ENCODE assay signal across 8 mouse cellular contexts in the genomic region with DNA sequence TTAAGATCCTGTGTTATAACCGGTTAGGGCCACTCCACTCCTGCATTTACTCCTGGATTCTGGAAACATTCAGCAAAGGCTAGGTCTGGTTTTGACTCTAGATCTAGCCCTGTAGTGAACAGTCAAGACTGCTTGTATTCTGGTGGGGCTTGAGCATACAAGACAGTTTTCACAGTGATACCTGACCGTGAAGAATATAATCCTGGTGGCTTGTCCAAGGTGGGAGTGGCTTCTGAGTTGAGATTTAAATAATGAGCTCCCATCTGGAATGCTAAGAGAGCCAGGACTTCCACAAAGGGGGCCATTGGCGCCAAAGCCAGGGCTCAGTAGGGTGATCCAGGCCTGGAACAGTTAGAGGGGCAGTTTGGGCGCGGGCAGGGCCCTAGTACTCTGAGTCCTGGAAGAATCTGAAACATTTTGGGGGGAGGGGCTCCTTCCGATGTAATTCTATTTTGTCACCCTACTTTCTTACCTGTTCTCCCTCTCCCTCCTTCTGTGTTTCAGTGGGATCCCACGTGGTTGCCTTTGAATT. TPM values are rescaled to one million over a fixed set of nuclear protein-coding genes. Genes with fewer than 3 reads are reported as not detected.
A peak's percentile ranks its signal among the peaks of the same experiment; 100 is the strongest.
DNase-seq lines count a peak whose midpoint lies in the region; ATAC-seq and TF ChIP-seq lines count a peak whose summit lies in the region.

No protein-coding gene starts in this region.

- H3K27me3 ChIP-seq in forebrain, embryonic 12.5 days: peaks cover 60% of the 10 kb centered on the region
- peaks cover 40% of the 10 kb centered on the region for H3K27me3 ChIP-seq in limb, embryonic 13.5 days
- H3K27me3 ChIP-seq in neural tube, embryonic 14.5 days (ENCODE audit: control insufficient read depth, insufficient read depth, low read length): peaks cover 12% of the 10 kb centered on the region

- 26% methylated on average over 7 of the region's 7 CpGs for WGBS in forebrain, embryonic 12.5 days
- 30% methylated on average over 7 of the region's 7 CpGs for WGBS in limb, embryonic 13.5 days
- WGBS in neural tube, embryonic 14.5 days: 37% methylated on average over 7 of the region's 7 CpGs

- H3K36me3 ChIP-seq in forebrain, embryonic 12.5 days (replicated peaks): no peaks in the 10 kb centered on the region
- no peaks in the 10 kb centered on the region; the same call in 1 of the 2 replicates for H3K36me3 ChIP-seq in limb, embryonic 13.5 days
- no peaks in the 10 kb centered on the region for H3K36me3 ChIP-seq in neural tube, embryonic 14.5 days (ENCODE audit: control insufficient read depth, insufficient read depth, low read length)

- no peaks in the 10 kb centered on the region for H3K9me3 ChIP-seq in forebrain, embryonic 12.5 days
- no peaks in the 10 kb centered on the region for H3K9me3 ChIP-seq in limb, embryonic 13.5 days
- H3K9me3 ChIP-seq in neural tube, embryonic 14.5 days (ENCODE audit: control insufficient read depth, low read length): no peaks in the 10 kb centered on the region

- peak overlapping the region; percentile 100 for H3K4me2 ChIP-seq in forebrain, embryonic 12.5 days
- H3K4me2 ChIP-seq in limb, embryonic 13.5 days (replicated peaks): peak overlapping the region; percentile 100
- H3K4me2 ChIP-seq in neural tube, embryonic 14.5 days (ENCODE audit: low read depth, low read length): peak overlapping the region; percentile 100

- peak overlapping the region; percentile 96 for H3K4me3 ChIP-seq in layer of hippocampus, adult 2 months
- H3K4me3 ChIP-seq in forebrain, embryonic 12.5 days (replicated peaks): peak overlapping the region; percentile 62
- peak overlapping the region; percentile 66 for H3K4me3 ChIP-seq in limb, embryonic 13.5 days
- peak overlapping the region; percentile 68 for H3K4me3 ChIP-seq in neural tube, embryonic 14.5 days (ENCODE audit: low read depth, low read length)

- no peak for ATAC-seq in forebrain, embryonic 12.5 days (ENCODE audit: low FRiP score)
- ATAC-seq in limb, embryonic 13.5 days (ENCODE audit: low FRiP score, low read depth): 0 out of 2 replicates have a peak, but pooled peaks have one; percentile 0
- no peak for ATAC-seq in neural tube, embryonic 14.5 days (ENCODE audit: low read depth)

- intact Hi-C loops in gastrocnemius, postnatal 14 days (cut with DNase I; ENCODE audit: low total_unique reads): no loop called here

- H3K9ac ChIP-seq in forebrain, embryonic 12.5 days: no peak overlapping the region
- H3K9ac ChIP-seq in limb, embryonic 13.5 days: 0 out of 2 replicates have a peak overlapping the region, but pooled peaks have one; percentile 45
- no peak overlapping the region for H3K9ac ChIP-seq in neural tube, embryonic 14.5 days (replicated peaks; ENCODE audit: low read depth, low read length)

- peaks cover 18% of the 10 kb centered on the region for H3K4me1 ChIP-seq in forebrain, embryonic 12.5 days
- peaks cover 16% of the 10 kb centered on the region for H3K4me1 ChIP-seq in limb, embryonic 13.5 days
- H3K4me1 ChIP-seq in neural tube, embryonic 14.5 days (ENCODE audit: control insufficient read depth, insufficient read depth, low read length): peaks cover 9% of the 10 kb centered on the region; the same call in 1 of the 2 replicates

- TF ChIP-seq CTCF in layer of hippocampus, adult 2 months (conservative IDR thresholded peaks at IDR 0.05): no peak

- no peak for DNase-seq in layer of hippocampus, adult 2 months (ENCODE audit: low spot score in 2 of 2)
- DNase-seq in layer of hippocampus, postnatal 36 days: no peak
- no peak for DNase-seq in right cerebral cortex, adult 18-20 months
- no peak for DNase-seq in gastrocnemius, postnatal 14 days
- no peak for DNase-seq in kidney, postnatal 10 days

- peak overlapping the region; percentile 98 for H3K27ac ChIP-seq in layer of hippocampus, adult 2 months
- no peak overlapping the region for H3K27ac ChIP-seq in forebrain, embryonic 12.5 days
- no peak overlapping the region for H3K27ac ChIP-seq in limb, embryonic 13.5 days
- H3K27ac ChIP-seq in neural tube, embryonic 14.5 days (ENCODE audit: low read depth, low read length): no peak overlapping the region

RNA-seq across cellular contexts. Expression of a gene that starts 1.6 kb away (rescaled TPM):
- total RNA-seq in layer of hippocampus, adult 2 months (2021): 10 to 100 TPM; 29.9 to 33.8 TPM
- total RNA-seq in layer of hippocampus, postnatal 36 days (2021): 10 to 100 TPM; 26.2 to 41.7 TPM
- 3.8 and 4.3 TPM in 2 replicates for polyA plus RNA-seq in forebrain, embryonic 12.5 days (2016; fragmentation: Nextera tagmentation; extraction: Ambion mirVana)
- polyA plus RNA-seq in limb, embryonic 13.5 days (2015; fragmentation: Nextera tagmentation; extraction: Ambion mirVana): 5.0 and 5.1 TPM in 2 replicates
- polyA plus RNA-seq in neural tube, embryonic 14.5 days (2014; fragmentation: Nextera tagmentation; extraction: Ambion mirVana): 16.1 and 16.6 TPM in 2 replicates
- 10 to 100 TPM; 15.2 to 39.8 TPM for total RNA-seq in gastrocnemius, postnatal 14 days (2021)

RNA-seq across cellular contexts. Expression of a gene that starts 22.3 kb away (rescaled TPM):
- 10 to 100 TPM; 39.3 to 45.2 TPM for total RNA-seq in layer of hippocampus, adult 2 months (2021)
- 10 to 100 TPM; 40.9 to 41.3 TPM for total RNA-seq in layer of hippocampus, postnatal 36 days (2021)
- 2.0 TPM in 2 replicates for polyA plus RNA-seq in forebrain, embryonic 12.5 days (2016; fragmentation: Nextera tagmentation; extraction: Ambion mirVana)
- polyA plus RNA-seq in limb, embryonic 13.5 days (2015; fragmentation: Nextera tagmentation; extraction: Ambion mirVana): 2.0 and 2.4 TPM in 2 replicates
- 53.3 and 53.5 TPM in 2 replicates for polyA plus RNA-seq in neural tube, embryonic 14.5 days (2014; fragmentation: Nextera tagmentation; extraction: Ambion mirVana)
- 1 to 10 TPM; 3.0 to 6.8 TPM for total RNA-seq in gastrocnemius, postnatal 14 days (2021)

RNA-seq across cellular contexts. Expression of a gene that starts 35.4 kb away (rescaled TPM):
- 10 to 100 TPM; 16.3 to 18.7 TPM for total RNA-seq in layer of hippocampus, adult 2 months (2021)
- 10 to 100 TPM; 10.7 to 16.8 TPM for total RNA-seq in layer of hippocampus, postnatal 36 days (2021)
- 1.9 and 2.6 TPM in 2 replicates for polyA plus RNA-seq in forebrain, embryonic 12.5 days (2016; fragmentation: Nextera tagmentation; extraction: Ambion mirVana)
- polyA plus RNA-seq in limb, embryonic 13.5 days (2015; fragmentation: Nextera tagmentation; extraction: Ambion mirVana): 0.37 and 0.59 TPM in 2 replicates
- polyA plus RNA-seq in neural tube, embryonic 14.5 days (2014; fragmentation: Nextera tagmentation; extraction: Ambion mirVana): 7.4 and 8.5 TPM in 2 replicates
- total RNA-seq in gastrocnemius, postnatal 14 days (2021): under 1 TPM; 0.29 to 0.84 TPM

Comparison
In these comparisons a context has a peak if more than half of its experiments do, and no peak if none do; other contexts are left out.
1. RNA of a gene that starts 22.3 kb away (total RNA-seq): 39.3 to 45.2 TPM in layer of hippocampus, adult 2 months and 40.9 to 41.3 TPM in layer of hippocampus, postnatal 36 days; 3.0 to 6.8 TPM in gastrocnemius, postnatal 14 days; every median in the first group is over 4 times any median in the second.
2. RNA of a gene that starts 35.4 kb away (total RNA-seq): 16.3 to 18.7 TPM in layer of hippocampus, adult 2 months and 10.7 to 16.8 TPM in layer of hippocampus, postnatal 36 days; 0.29 to 0.84 TPM in gastrocnemius, postnatal 14 days; every median in the first group is over 4 times any median in the second.
3. Peak in every context shown above with its lines, with median percentiles within 50 percentile points of each other: H3K4me3 ChIP-seq and H3K4me2 ChIP-seq.